Mouse (Mus musculus): ENCODE results near the gene Litaf.

Gene Litaf

GRCm38 (mm10) chr16:11050226-11050625 lies 15.7 kb downstream of the Litaf start:
- TF ChIP-seq GATA4 (IDR thresholded peaks at IDR 0.05; ENCODE audit: insufficient replicate concordance, low read length): no peak

GRCm38 (mm10) chr16:11047130-11047529 lies 18.8 kb downstream of the Litaf start:
- TF ChIP-seq GATA4 (IDR thresholded peaks at IDR 0.05; ENCODE audit: insufficient replicate concordance, low read length): no peak

GRCm38 (mm10) chr16:11046437-11046836 lies 19.5 kb downstream of the Litaf start:
- TF ChIP-seq GATA4 (IDR thresholded peaks at IDR 0.05; ENCODE audit: insufficient replicate concordance, low read length): peak; percentile 89; the same call in 1 of the 2 replicates

GRCm38 (mm10) chr16:11043239-11043638 lies 22.7 kb downstream of the Litaf start:
- TF ChIP-seq GATA4 (IDR thresholded peaks at IDR 0.05; ENCODE audit: insufficient replicate concordance, low read length): no peak

GRCm38 (mm10) chr16:11040603-11041002 lies 25.4 kb downstream of the Litaf start:
- no peak for TF ChIP-seq GATA4 (IDR thresholded peaks at IDR 0.05; ENCODE audit: insufficient replicate concordance, low read length)

- TF ChIP-seq GATA4 (IDR thresholded peaks at IDR 0.05; ENCODE audit: insufficient replicate concordance, low read length): no peak
Measured at GRCm38 (mm10) chr16:11035790-11036431, 30.0 kb downstream of the Litaf start.

GRCm38 (mm10) chr16:11035273-11035672 lies 30.7 kb downstream of the Litaf start:
- no peak for TF ChIP-seq GATA4 (IDR thresholded peaks at IDR 0.05; ENCODE audit: insufficient replicate concordance, low read length)

- TF ChIP-seq GATA4 (IDR thresholded peaks at IDR 0.05; ENCODE audit: insufficient replicate concordance, low read length): no peak
Measured at GRCm38 (mm10) chr16:11034193-11034803, 31.7 kb downstream of the Litaf start.

- no peak for TF ChIP-seq GATA4 (IDR thresholded peaks at IDR 0.05; ENCODE audit: insufficient replicate concordance, low read length)
Measured at GRCm38 (mm10) chr16:11031320-11031719, 34.6 kb downstream of the Litaf start.

- no peak for TF ChIP-seq GATA4 (IDR thresholded peaks at IDR 0.05; ENCODE audit: insufficient replicate concordance, low read length)
Measured at GRCm38 (mm10) chr16:11030844-11031243, 35.1 kb downstream of the Litaf start.

GRCm38 (mm10) chr16:11028206-11028605 lies 37.8 kb downstream of the Litaf start:
- no peak for TF ChIP-seq GATA4 (IDR thresholded peaks at IDR 0.05; ENCODE audit: insufficient replicate concordance, low read length)

GRCm38 (mm10) chr16:11024841-11025240 lies 41.1 kb downstream of the Litaf start:
- TF ChIP-seq GATA4 (IDR thresholded peaks at IDR 0.05; ENCODE audit: insufficient replicate concordance, low read length): no peak

- no peak for TF ChIP-seq GATA4 (IDR thresholded peaks at IDR 0.05; ENCODE audit: insufficient replicate concordance, low read length)
Measured at GRCm38 (mm10) chr16:11023618-11024017, 42.3 kb downstream of the Litaf start.

GRCm38 (mm10) chr16:11022113-11022489 lies 43.9 kb downstream of the Litaf start:
- TF ChIP-seq GATA4 (IDR thresholded peaks at IDR 0.05; ENCODE audit: insufficient replicate concordance, low read length): no peak

GRCm38 (mm10) chr16:11021403-11022112 lies 44.4 kb downstream of the Litaf start:
- no peak for TF ChIP-seq GATA4 (IDR thresholded peaks at IDR 0.05; ENCODE audit: insufficient replicate concordance, low read length)
